Mouse (Mus musculus) common myeloid progenitor, adult 5-6 weeks (primary cell): Measurements from ENCODE around the gene Gse1. TPM values are rescaled to one million over a fixed set of nuclear protein-coding genes. Genes with fewer than 3 reads are reported as not detected.
"Not testable (repeated sequence)": the region's sequence is repeated elsewhere in the genome, so short reads cannot be mapped to it uniquely, and the experiment has no call there.

Experiments
- ATAC-seq: replicated peaks from 2 replicates; pipeline ENCODE4 v1.8.0; 2016; ENCODE audit warnings: low read depth, mild to moderate bottlenecking, moderate TSS enrichment, inconsistent platforms; ENCODE audit not compliant: poor library complexity, severe bottlenecking
- total RNA-seq: library from RNA; stranded (forward); fragments of 200-1000, 187-1606 nt; gene quantifications from 2 replicates; pipeline ENCODE4 v1.2.3, GENCODE M21; 2017

Gse1 gene
- total RNA-seq, 1 experiment from 2014 or later = 46.6 TPM

- no peak for ATAC-seq
Measured at GRCm38 (mm10) chr8:120315644-120316043, 87.4 kb downstream of the Gse1 start.

GRCm38 (mm10) chr8:120316707-120317106 is 88.5 kb downstream of the Gse1 start:
- no peak for ATAC-seq

GRCm38 (mm10) chr8:120317118-120317824 is 89.0 kb downstream of the Gse1 start:
- no peak for ATAC-seq

GRCm38 (mm10) chr8:120318476-120318991 is 90.3 kb downstream of the Gse1 start:
- ATAC-seq = no peak

GRCm38 (mm10) chr8:120319449-120319848 is 91.2 kb downstream of the Gse1 start:
- ATAC-seq = peak; percentile 85

GRCm38 (mm10) chr8:120320146-120320545 is 91.9 kb downstream of the Gse1 start:
- ATAC-seq = no peak

- no peak for ATAC-seq
Measured at GRCm38 (mm10) chr8:120321724-120322123, 93.5 kb downstream of the Gse1 start.

- peak; percentile 46 for ATAC-seq
Measured at GRCm38 (mm10) chr8:120322956-120323448, 94.7 kb downstream of the Gse1 start.

GRCm38 (mm10) chr8:120324555-120324954 is 96.3 kb downstream of the Gse1 start:
- ATAC-seq = no peak

GRCm38 (mm10) chr8:120325172-120325767 is 97.0 kb downstream of the Gse1 start:
- peak; percentile 53 for ATAC-seq

- ATAC-seq = no peak
Measured at GRCm38 (mm10) chr8:120327131-120327554, 98.9 kb downstream of the Gse1 start.

- ATAC-seq = no peak
Measured at GRCm38 (mm10) chr8:120328361-120329022, 100.2 kb downstream of the Gse1 start.

GRCm38 (mm10) chr8:120329030-120329748 is 100.9 kb downstream of the Gse1 start:
- ATAC-seq = no peak

- no peak for ATAC-seq
Measured at GRCm38 (mm10) chr8:120331027-120331426, 102.8 kb downstream of the Gse1 start.

GRCm38 (mm10) chr8:120332379-120333229 is 104.3 kb downstream of the Gse1 start:
- peak; percentile 48 for ATAC-seq

- ATAC-seq = no peak
Measured at GRCm38 (mm10) chr8:120333681-120334080, 105.4 kb downstream of the Gse1 start.

- not testable (repeated sequence) for ATAC-seq
Measured at GRCm38 (mm10) chr8:120334261-120334660, 106.0 kb downstream of the Gse1 start.

- ATAC-seq = peak; percentile 33
Measured at GRCm38 (mm10) chr8:120334878-120335261, 106.6 kb downstream of the Gse1 start.
